In genomic region chr3:85863996-85864395, GRCm38 (mm10) we compare ENCODE assay signal across 22 mouse cellular contexts.
"Had no signal": no experiment of that assay in that cellular context is flagged by ENCODE, and none has a peak within 500 bp of the region (broad histone marks: within the 10 kb centered on the region; RNA-seq: fewer than 3 reads in every experiment).

No protein-coding gene starts in this region.

- H3K36me3 ChIP-seq: lung, embryonic 15.5 days; midbrain, embryonic 12.5 days; midbrain, embryonic 15.5 days; neural tube, embryonic 12.5 days; neural tube, embryonic 15.5 days had no signal

- H3K27me3 ChIP-seq: lung, embryonic 15.5 days; midbrain, embryonic 12.5 days; midbrain, embryonic 15.5 days; neural tube, embryonic 12.5 days; neural tube, embryonic 15.5 days had no signal

- H3K4me3 ChIP-seq: layer of hippocampus, adult 2 months; lung, embryonic 15.5 days; megakaryocyte, embryonic 14.5 days; midbrain, embryonic 12.5 days; midbrain, embryonic 15.5 days; neural tube, embryonic 12.5 days; neural tube, embryonic 15.5 days had no signal

- H3K27ac ChIP-seq: layer of hippocampus, adult 2 months; liver, embryonic 14.5 days; midbrain, embryonic 12.5 days; midbrain, embryonic 15.5 days; neural tube, embryonic 12.5 days; neural tube, embryonic 15.5 days; stomach, postnatal 0 days had no signal

- ATAC-seq: midbrain, embryonic 15.5 days had no signal

- H3K9ac ChIP-seq: liver, embryonic 14.5 days; lung, embryonic 15.5 days; midbrain, embryonic 12.5 days; midbrain, embryonic 15.5 days; neural tube, embryonic 12.5 days; neural tube, embryonic 15.5 days had no signal

- H3K9me3 ChIP-seq: lung, embryonic 15.5 days; midbrain, embryonic 12.5 days; midbrain, embryonic 15.5 days had no signal

- H3K4me1 ChIP-seq: midbrain, embryonic 12.5 days; midbrain, embryonic 15.5 days; neural tube, embryonic 12.5 days; neural tube, embryonic 15.5 days had no signal

- DNase-seq: kidney, adult 18-20 months; kidney, adult 9 months; layer of hippocampus, adult 9-11 months; lung, adult 18-20 months; lung, postnatal 10 days; lung, postnatal 36 days; right cerebral cortex, adult 18-20 months; right cerebral cortex, postnatal 14 days; right cerebral cortex, postnatal 4 days; thymus, adult 2 months; thymus, postnatal 14 days; thymus, postnatal 4 days had no signal

- H3K4me2 ChIP-seq: liver, embryonic 11.5 days; lung, embryonic 15.5 days; midbrain, embryonic 12.5 days; midbrain, embryonic 15.5 days; neural tube, embryonic 12.5 days; neural tube, embryonic 15.5 days had no signal
